Mouse (Mus musculus) adipocyte (in vitro differentiated cells): ENCODE results near the gene Olfr287.

Experiments used
- DNase-seq: peaks from one replicate; pipeline ENCODE4 v3.0.0-alpha.2; 2016; ENCODE audit warnings: low spot score

Gene Olfr287

DNA sequence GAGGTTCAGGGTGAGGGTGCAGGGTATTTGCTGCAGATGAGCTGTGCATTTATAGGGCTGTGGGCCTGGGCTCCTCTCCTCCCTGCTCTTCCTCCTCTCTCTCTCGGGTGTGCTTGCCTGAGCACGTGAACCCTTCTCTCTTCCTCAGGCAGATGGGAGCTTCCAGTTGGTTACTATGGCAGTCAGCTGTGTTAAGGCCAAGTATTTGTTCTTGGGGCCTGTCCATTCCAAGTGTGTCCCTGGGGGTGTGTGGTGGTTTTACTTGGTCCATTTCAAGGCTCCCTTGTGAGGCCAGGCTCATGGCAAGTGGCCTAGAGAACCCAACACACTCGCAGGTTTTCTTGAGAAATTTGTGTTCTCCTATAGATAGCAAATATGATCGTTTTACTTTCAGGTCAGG lies at the start of gene Olfr287, which contains the start of gene Gm44579:
Gene Olfr287 (minus strand): TSS at position 180 of the 400 bp plus-strand sequence.
Gene Gm44579 (minus strand): TSS at position 101 of the 400 bp plus-strand sequence.
- DNase-seq = no peak

DNA sequence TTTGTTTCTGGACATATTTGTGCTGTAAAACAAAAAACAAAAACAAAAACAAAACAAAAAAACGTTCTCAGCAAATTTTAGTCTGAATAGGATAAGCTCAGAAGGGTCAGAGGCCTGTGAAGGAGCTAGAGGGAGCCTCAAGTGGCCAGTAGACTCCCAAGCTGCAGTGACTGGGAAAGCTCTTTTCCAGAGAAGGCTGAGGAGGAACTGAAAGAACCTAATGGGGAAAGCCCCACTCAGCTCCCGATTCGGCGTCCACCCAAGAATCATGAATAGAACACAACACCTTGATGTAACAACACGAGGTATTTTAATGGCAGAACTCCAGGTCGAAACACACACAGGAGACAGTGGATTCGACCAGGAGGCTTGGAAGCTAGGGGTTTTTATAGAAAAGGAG lies 36.9 kb upstream of the Olfr287 start:
- no peak for DNase-seq

DNA sequence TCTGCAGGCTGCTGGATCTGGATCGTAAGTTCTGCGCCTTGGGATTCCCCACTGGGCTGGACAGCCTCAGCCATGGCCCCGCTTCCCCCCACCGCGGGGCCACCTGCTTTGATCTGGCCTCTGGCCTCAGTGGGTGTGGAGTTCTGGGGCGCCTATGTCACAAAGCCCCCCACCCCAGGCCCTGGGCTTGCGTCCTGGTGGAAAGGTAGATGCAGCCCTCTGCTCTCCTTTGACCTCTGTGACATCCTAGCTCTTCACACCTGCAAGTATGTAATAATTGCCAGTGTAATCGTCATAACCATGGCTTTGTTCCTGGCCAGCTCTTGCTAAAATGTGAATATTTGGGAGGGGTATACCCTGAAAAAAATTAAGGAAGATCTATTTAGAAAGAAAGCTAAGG lies 36.3 kb upstream of the Olfr287 start, which contains the start of gene H1fnt:
Gene H1fnt (minus strand): TSS at position 101 of the 400 bp plus-strand sequence.
- no peak for DNase-seq

DNA sequence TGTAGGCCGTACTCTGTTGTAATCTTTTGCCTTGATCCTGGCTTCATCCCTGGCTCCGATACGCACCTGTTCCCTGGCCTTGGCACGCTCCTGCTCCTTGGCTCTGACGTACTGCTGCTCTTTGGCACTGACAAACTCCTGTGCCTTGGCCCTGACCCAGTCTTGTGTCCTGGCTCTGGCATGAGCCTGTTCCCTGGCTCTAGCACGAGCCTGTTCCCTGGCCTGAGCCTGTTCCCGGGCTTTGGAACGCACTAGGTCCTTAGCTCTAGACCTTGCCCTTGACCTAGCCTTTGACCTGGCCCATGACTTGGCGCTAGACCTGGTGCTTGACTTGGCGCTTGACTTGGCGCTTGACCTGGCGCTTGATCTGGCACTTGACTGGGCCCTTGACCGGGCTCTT lies 35.4 kb upstream of the Olfr287 start:
- DNase-seq = no peak

DNA sequence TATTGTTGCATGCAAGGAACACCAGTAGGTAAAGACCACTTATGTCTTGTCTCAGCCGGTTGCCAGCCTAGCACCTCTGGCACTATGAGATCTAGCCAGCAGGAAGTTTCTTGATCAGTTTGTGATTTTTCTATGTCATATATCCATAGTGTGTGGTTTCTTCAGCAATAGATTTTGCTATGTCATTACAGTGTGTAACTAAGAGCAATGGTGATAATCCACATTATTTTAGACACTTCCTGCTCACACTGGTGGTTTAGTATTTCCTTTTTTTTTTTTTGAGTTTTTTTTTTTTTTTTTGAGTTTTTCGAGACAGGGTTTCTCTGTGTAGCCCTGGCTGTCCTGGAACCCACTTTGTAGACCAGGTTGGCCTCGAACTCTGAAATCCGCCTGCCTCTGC lies 14.6 kb upstream of the Olfr287 start:
- DNase-seq = no peak

DNA sequence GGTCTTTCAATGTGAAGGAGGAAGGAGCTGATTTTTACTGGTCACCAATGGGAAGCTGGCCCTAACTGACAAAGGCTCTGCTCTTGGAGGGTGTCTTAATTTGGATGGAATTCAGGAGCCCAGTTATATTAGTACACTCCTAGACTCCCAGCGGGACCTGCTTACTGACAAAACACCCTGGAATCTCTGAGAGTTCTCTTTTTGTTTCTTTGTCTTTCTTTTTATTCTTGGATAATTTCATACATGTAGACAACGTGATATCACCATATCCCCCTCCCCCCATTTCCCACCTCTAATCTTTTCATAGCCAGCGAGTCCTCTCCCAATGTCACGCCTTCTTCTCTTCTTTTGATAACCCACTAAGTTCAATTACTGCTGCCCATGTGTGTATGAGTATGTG lies 13.5 kb upstream of the Olfr287 start, which contains the start of gene Olfr286:
Gene Olfr286 (minus strand): TSS at position 101 of the 400 bp plus-strand sequence.
- DNase-seq = no peak

DNA sequence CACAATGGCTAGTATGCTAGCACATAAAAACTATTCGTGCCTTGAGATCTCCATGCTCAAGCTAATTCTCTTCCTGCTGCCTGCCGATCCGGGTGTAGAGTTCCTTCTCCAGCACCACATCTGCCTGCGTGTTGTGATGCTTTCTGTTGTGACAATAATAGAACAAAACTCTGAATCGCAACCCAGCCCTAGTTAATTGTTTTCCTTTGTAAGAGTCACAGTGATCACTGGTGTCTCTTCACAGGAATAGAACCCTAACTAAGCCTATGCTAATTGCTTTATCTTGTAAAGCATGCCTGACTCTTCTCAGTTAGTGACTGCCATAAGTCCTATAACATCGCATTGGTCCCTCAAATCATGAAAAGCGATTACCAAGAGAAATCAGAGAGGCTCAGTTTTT lies 5.2 kb upstream of the Olfr287 start:
- no peak for DNase-seq

DNA sequence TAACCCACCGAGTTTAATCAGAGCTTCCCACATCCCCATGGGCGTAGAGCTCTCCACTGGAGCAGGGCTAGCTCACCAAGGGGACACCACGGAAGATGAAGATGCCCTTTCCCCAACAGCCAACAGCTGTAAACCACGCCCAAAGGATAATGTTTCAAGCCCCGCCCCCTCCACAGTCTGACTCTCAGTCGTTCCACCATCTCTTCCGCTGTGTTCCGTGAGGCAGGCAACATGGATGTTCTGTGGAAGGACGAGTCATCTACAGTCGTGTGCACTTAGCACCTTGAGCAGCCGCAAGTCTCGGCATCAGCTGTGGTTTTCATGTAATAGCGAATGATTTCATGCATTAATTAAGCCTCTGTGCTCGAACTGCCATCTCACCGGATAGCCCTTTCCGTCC lies 4.8 kb upstream of the Olfr287 start:
- DNase-seq = no peak

DNA sequence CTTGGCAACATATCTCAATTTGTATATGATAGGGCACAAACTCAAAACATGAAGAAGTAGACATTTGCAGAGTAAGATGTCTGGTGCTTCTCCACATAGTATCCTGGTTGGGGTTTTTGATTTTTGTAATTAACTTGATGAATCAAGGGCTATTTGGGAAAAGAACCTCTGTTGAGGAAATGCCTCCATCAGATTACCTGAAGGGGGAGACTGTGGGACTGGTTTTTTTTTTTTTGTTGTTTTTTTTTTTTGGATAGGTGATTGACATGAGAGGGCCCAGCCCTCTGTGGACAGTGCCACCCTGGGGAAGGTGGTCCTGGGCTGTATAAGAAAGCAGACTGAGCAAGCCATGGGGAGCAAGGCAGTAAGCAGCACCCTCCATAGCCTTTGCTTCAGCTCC lies 1.5 kb upstream of the Olfr287 start:
- no peak for DNase-seq

DNA sequence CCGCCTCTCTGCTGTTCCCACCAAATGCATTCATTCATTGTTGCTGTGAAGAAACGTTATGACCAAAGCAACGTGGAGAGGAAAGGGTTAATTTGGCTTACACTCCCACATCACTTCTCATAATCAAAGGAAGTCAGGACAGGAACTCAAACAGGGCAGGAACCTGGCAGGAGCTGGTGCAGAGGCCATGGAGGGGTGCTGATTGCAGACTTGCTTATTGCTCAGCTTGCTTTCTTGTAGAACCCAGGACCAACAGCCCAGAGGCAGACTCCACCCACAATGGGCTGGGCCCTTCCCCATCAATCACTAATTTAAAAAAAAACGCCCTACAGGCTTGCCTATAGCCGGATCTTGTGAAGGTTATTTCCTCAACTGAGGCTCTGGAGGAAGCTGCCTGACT lies 6.7 kb downstream of the Olfr287 start:
- DNase-seq = no peak

DNA sequence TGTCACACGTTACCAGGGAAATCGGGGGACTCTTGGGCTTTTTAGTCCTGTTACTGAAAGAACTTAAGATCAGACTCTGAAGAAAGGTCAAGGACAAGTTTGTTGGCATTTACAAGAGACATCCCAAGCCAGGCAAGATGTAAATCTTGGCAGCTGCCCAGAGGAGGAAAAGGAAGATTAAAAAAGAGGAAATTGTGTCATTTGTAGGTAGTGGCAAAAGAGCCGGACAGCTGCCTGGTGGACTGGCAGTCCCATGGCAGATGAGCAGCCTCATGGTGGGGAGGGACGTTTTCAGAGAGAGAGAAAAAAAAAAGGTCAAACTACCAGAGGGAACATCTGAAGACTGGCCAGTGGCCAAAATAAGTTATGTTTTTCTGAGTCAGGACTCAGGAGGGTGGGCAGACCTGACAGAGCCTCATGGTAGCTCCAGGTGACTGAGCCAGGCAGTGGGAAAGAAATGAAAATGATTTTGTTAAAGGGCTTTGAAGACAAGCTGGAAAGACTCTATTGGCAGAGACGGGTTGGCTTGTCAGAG lies 7.5 kb downstream of the Olfr287 start:
- no peak for DNase-seq

DNA sequence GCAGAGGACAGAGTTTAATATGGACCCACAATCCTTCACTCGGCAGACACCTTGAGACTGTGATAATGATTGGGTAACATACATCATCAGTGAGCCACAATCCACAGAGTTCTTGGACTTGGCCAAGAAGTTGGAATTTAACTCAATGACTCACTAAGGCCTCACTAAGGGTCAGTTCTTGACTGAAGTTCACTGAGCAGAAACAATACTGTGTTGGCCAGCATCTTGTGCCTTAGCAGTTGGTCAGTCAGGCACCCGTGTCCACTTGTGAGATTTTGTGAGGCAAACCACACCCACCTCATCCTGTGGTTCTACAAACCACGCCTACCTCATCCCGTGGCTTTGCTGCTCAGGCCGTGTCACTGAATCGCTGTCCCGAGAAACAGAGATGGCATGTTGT lies 11.2 kb downstream of the Olfr287 start:
- DNase-seq = no peak

DNA sequence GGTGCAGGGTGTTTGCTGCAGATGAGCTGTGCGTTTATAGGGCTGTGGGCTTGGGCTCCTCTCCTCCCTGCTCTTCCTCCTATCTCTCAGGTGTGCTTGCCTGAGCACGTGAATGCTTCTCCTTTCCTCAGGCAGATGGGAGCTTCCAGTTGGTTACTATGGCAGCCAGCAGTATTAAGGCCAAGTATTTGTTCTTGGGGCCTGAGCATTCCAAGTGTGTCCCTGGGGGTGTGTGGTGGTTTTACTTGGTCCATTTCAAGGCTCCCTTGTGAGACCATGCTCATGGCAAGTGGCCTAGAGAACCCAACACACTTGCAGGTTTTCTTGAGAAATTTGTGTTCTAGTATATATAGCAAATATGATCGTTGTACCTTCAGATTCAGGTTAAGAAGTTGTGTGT lies 25.4 kb downstream of the Olfr287 start, which contains the start of gene Olfr288:
Gene Olfr288 (minus strand): TSS at position 101 of the 400 bp plus-strand sequence.
- no peak for DNase-seq

DNA sequence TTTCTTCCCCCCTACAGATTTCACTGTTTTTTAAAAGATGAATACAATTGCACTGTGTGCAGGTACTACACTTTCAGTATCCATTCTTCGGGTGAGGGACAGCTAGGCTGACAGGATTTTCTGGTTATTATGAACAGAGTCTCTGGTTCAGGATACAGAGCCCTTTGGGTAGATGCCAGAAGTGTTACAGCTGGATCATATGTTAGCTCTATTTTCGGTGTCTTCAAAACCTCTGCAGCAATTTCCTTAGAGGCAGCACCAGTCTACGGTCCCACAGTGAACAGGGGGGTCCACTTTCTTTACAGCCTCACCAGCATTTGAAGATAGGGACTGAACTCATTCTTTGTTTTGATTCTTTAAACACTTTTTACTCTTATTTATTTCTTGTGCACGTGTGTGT lies 36.4 kb downstream of the Olfr287 start:
- DNase-seq = no peak

DNA sequence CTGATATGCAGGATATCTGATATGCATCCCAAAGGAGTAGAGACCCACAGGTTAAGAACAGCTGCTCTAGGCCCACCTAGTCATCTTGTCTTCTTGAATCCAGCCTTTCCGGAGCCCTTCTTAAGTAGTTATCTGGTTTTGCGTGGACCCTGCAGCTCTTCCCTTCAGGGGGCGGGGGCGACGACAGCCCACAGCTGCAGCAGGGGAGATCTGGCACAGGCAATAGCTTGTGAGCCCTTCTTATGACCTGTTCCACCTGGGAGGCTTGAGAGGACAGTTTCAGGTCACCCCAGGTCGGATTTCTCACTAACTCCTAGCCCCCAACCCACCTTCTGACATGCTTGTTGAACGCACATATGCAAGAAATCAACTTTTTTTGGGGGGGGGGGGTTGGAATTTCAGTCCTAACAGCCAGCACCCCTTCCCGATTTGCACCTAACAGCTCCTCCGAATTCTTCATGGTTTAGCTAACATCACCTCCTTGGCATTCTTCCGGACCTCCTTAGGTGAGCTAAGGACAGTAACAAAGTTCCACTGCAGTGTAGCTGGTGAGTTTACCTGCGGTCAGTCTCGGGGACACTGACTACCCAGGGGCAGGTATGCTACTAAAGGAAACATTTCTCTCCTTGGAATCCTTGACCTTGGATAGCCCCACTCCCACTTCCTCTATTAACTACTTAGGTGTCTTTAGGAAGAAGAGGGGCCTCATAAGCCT lies 38.8 kb downstream of the Olfr287 start:
- no peak for DNase-seq

DNA sequence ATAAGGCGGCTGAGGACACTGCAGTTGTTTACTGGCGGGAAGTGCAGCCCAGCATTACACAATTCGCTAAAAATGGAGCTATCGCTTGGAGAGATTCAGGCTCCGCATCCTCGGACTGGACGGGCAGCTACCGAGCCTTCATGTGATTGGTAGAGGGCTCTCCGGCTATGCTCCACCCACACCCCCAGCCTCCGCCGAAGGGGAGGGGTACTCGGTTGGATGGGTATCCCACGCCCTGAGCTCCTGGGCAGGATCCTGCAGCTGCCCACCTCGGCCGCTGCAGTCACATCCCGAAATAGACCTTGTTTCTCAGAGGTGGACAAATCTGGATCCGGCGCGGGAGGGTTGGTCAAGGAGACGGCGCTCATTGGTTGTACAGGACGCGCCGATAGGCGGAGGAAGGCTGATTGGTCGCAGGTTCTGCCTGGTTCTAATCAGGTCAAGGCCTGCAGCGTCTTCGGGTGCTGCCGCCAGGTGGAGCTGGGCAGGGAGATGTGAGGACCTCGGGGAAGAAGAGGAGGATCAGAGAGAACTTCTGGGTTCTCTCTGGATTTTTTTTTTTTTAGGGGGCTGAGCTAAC lies 39.6 kb downstream of the Olfr287 start:
- DNase-seq = peak; percentile 60

DNA sequence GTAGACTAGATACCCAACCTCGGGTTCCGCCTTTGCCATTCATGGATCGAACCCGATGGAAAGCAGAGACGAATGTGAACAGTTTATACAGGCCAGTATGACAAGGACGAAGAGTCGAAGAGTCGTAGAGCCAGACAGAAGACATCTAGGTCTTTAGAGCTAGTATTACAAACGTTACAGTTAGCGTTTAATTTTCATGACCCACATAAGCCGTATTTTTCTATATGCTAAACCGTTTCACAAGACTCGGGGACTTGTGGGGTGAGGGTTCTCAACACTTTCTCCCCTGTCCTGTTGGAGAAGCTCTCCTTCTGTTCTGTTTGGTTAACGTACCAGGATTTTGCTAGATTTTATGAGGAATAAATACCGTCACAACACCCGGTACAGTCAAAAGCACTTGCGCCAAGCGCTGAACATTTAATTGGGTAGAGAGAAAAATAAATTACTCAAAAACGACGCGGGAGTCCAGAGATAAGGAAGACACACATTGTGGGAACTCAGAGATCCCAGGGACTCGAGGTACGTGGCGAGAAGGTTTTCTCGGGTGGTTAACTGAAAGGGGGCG lies 40.2 kb downstream of the Olfr287 start:
- no peak for DNase-seq

DNA sequence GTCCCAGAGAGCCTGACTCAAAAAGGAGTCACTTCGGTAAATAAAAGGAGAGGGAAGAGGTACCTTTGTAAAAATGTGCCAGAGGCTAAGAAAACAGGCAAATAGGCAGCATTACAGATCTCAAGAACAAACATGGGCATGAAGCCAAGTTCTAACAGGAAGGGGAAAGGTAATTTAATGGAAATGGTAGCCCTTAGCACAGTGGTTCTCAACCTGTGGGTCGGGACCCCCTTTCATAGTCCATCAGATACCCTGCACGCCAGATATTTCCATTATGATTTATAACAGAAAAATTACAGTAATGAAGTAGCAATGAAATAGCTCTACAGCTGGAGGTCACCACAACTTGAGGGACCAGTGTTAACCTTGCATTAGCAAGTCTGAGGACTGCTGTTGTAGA lies 43.5 kb downstream of the Olfr287 start:
- DNase-seq = no peak

DNA sequence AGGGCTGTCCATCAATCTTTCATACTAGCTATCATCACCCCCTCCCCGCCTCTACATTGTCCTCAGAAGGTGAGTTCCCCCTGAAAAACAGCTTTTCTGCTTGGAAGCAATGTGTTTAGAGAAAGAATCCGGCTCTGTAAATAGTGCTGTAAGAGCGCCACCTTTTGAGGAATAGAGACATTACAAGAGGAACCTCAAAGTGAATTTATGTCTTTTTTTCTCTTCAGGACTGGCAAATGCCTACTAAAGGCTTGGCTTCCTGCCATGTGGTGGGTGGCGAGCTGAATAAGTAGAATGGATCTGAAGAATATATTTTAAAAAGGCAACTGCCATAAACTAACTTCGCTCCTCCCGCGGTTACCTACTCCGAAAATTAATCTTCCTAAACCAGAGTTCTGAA lies 47.0 kb downstream of the Olfr287 start:
- peak; percentile 33 for DNase-seq

DNA sequence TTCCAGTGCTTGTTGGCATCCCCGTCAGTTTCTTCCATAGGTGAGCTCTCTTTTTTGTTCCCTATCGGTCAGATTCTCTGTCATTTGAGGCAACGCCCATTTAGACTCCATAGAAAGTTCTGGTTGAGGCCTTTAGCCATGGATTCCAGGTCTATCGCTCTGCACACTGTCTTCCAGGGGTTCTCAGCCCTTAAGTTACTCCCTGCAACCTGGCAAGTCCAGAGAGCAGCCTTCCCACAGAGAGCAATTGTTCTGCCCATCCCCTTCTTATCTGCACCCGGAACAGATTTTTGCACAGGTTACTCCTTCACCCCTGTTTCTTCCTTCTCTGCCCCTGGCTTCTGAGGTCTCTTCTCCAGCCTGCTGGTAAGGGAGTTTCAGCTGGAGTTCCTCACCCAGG lies 48.7 kb downstream of the Olfr287 start:
- DNase-seq = no peak

DNA sequence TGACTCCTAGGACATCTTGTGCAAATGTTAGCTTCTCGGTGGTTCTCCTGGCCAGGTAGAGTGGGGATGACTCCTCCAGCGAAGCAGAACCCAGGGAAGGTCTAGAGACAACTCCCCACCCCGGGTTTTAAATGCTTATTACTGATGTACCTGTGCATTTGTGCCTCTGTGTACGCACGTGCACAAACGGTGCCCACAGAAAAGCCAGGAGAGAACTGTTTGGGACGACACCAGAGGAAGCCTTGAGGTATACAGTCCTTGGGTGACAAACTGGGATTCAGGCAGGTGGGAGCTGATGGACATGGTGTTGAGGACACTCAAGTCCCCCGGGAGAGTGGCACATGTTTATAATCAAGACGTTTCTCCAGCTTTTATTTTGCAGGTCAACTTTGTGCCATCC lies 49.9 kb downstream of the Olfr287 start:
- no peak for DNase-seq

DNA sequence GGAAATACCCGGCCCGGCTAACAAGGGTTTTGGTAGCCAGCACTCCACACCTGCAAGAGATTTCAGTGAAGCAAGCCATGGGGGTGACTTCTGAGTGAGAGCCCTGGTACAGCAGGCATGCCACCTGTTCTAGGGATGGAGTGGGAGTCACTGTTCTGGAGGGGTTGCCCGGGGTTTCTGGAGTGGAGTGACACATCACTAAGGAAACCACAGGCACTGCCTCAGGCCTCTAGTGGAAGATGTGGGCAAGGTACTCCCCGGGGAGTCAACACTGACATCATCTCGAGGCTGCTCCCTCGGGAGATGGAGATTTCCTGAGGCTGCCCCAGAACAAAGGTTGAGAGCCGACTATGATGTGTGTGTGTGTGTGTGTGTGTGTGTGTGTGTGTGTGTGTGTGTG lies 50.5 kb downstream of the Olfr287 start:
- DNase-seq = no peak

DNA sequence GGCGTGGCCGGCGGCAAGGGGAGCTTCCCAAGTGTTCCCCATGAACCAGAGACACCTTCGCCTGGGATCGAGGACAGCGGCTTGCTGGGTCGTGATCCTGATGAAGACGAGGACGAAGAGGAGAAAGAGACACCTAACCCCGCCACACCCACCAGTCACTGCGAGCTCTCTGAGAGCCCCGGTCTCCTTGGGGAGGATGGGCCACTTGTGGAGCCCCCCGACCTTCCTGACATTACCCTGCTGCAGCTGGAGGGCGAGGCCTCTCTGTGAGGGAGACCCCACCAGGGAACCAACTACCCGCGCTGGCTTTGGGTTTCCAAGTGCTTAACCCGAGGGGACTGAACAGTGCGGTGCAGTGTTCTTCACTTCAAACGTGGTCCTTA lies 52.2 kb downstream of the Olfr287 start:
- no peak for DNase-seq
